Mouse (Mus musculus): ENCODE measurements at regions not wholly inside any gene's neighbourhood (a gene's known extent, or its start where the extent isn't known, plus 50 kb on each side); places are given as distances from the start of the nearest gene placed in this dataset.
A peak's percentile ranks its signal among the peaks of the same experiment; 100 is the strongest.
"Not testable (repeated sequence)": the region's sequence is repeated elsewhere in the genome, so short reads cannot be mapped to it uniquely, and the experiment has no call there.

- no peaks in the 10 kb centered on the region for H3K27me3 ChIP-seq (ENCODE audit: control insufficient read depth, insufficient read depth, low read length)
- WGBS: 72% methylated on average over 1 of the region's 1 CpGs
- DNase-seq (ENCODE audit: low spot score) (no peak), ATAC-seq (replicated peaks; ENCODE audit: insufficient number of reproducible peaks, low FRiP score, low TSS enrichment, low read depth) (no peak)
- H3K27ac ChIP-seq (replicated peaks; ENCODE audit: low read depth, low read length): no peak overlapping the region
- no peak overlapping the region for H3K4me2 ChIP-seq (ENCODE audit: low read depth, low read length)
- H3K4me1 ChIP-seq (ENCODE audit: control insufficient read depth, insufficient read depth, low read length): no peaks in the 10 kb centered on the region
- no peak overlapping the region for H3K9ac ChIP-seq (replicated peaks; ENCODE audit: low read length)
- H3K9me3 ChIP-seq (replicated peaks; ENCODE audit: control insufficient read depth, low read length): no peaks in the 10 kb centered on the region
- no peak overlapping the region for H3K4me3 ChIP-seq (ENCODE audit: low read depth, low read length)
- no peaks in the 10 kb centered on the region for H3K36me3 ChIP-seq (replicated peaks; ENCODE audit: control insufficient read depth, insufficient read depth, low read depth, low read length)
Observed at GRCm38 (mm10) chr5:132959901-132960300, 416.8 kb upstream of the Auts2 start.

GRCm38 (mm10) chr5:132956184-132956583, 413.0 kb upstream of the Auts2 start:
- Histone ChIP-seq H3K4me1 (ENCODE audit: control insufficient read depth, insufficient read depth, low read length) (no peaks in the 10 kb centered on the region), H3K9ac (replicated peaks; ENCODE audit: low read length) (no peak overlapping the region), H3K27me3 (ENCODE audit: control insufficient read depth, insufficient read depth, low read length) (no peaks in the 10 kb centered on the region), H3K9me3 (replicated peaks; ENCODE audit: control insufficient read depth, low read length) (no peaks in the 10 kb centered on the region), H3K4me3 (ENCODE audit: low read depth, low read length) (no peak overlapping the region), H3K36me3 (replicated peaks; ENCODE audit: control insufficient read depth, insufficient read depth, low read depth, low read length) (no peaks in the 10 kb centered on the region), H3K4me2 (ENCODE audit: low read depth, low read length) (no peak overlapping the region), H3K27ac (replicated peaks; ENCODE audit: low read depth, low read length) (no peak overlapping the region)
- 53% methylated on average over 5 of the region's 5 CpGs for WGBS
- ATAC-seq (replicated peaks; ENCODE audit: insufficient number of reproducible peaks, low FRiP score, low TSS enrichment, low read depth) (no peak), DNase-seq (ENCODE audit: low spot score) (no peak)

GRCm38 (mm10) chr5:132955051-132955450, 411.9 kb upstream of the Auts2 start:
- Histone ChIP-seq H3K4me2 (ENCODE audit: low read depth, low read length) (no peak overlapping the region), H3K27ac (replicated peaks; ENCODE audit: low read depth, low read length) (no peak overlapping the region), H3K4me1 (ENCODE audit: control insufficient read depth, insufficient read depth, low read length) (no peaks in the 10 kb centered on the region), H3K9ac (replicated peaks; ENCODE audit: low read length) (no peak overlapping the region), H3K27me3 (ENCODE audit: control insufficient read depth, insufficient read depth, low read length) (no peaks in the 10 kb centered on the region), H3K36me3 (replicated peaks; ENCODE audit: control insufficient read depth, insufficient read depth, low read depth, low read length) (no peaks in the 10 kb centered on the region), H3K4me3 (ENCODE audit: low read depth, low read length) (no peak overlapping the region), H3K9me3 (replicated peaks; ENCODE audit: control insufficient read depth, low read length) (no peaks in the 10 kb centered on the region)
- no peak for DNase-seq (ENCODE audit: low spot score)
- WGBS: 92% methylated on average over 8 of the region's 8 CpGs
- ATAC-seq (replicated peaks; ENCODE audit: insufficient number of reproducible peaks, low FRiP score, low TSS enrichment, low read depth): no peak

- Histone ChIP-seq H3K27me3 (ENCODE audit: control insufficient read depth, insufficient read depth, low read length) (no peaks in the 10 kb centered on the region), H3K9ac (replicated peaks; ENCODE audit: low read length) (no peak overlapping the region), H3K4me2 (ENCODE audit: low read depth, low read length) (no peak overlapping the region), H3K36me3 (replicated peaks; ENCODE audit: control insufficient read depth, insufficient read depth, low read depth, low read length) (no peaks in the 10 kb centered on the region), H3K27ac (replicated peaks; ENCODE audit: low read depth, low read length) (no peak overlapping the region), H3K4me1 (ENCODE audit: control insufficient read depth, insufficient read depth, low read length) (no peaks in the 10 kb centered on the region), H3K4me3 (ENCODE audit: low read depth, low read length) (no peak overlapping the region), H3K9me3 (replicated peaks; ENCODE audit: control insufficient read depth, low read length) (no peaks in the 10 kb centered on the region)
- 60% methylated on average over 9 of the region's 9 CpGs for WGBS
- ATAC-seq (replicated peaks; ENCODE audit: insufficient number of reproducible peaks, low FRiP score, low TSS enrichment, low read depth) (no peak), DNase-seq (ENCODE audit: low spot score) (peak; percentile 41)
Observed at GRCm38 (mm10) chr5:132933439-132933980, 390.4 kb upstream of the Auts2 start.

- not testable (repeated sequence) for DNase-seq (ENCODE audit: low spot score); H3K4me3 ChIP-seq (ENCODE audit: low read depth, low read length); H3K9me3 ChIP-seq (replicated peaks; ENCODE audit: control insufficient read depth, low read length); H3K36me3 ChIP-seq (replicated peaks; ENCODE audit: control insufficient read depth, insufficient read depth, low read depth, low read length); H3K27me3 ChIP-seq (ENCODE audit: control insufficient read depth, insufficient read depth, low read length); H3K9ac ChIP-seq (replicated peaks; ENCODE audit: low read length); ATAC-seq (replicated peaks; ENCODE audit: insufficient number of reproducible peaks, low FRiP score, low TSS enrichment, low read depth); H3K4me1 ChIP-seq (ENCODE audit: control insufficient read depth, insufficient read depth, low read length); H3K4me2 ChIP-seq (ENCODE audit: low read depth, low read length); H3K27ac ChIP-seq (replicated peaks; ENCODE audit: low read depth, low read length)
- WGBS: 87% methylated on average over 12 of the region's 12 CpGs
Observed at GRCm38 (mm10) chr5:132929955-132930354, 386.8 kb upstream of the Auts2 start.

- no peak overlapping the region for H3K4me3 ChIP-seq (ENCODE audit: low read depth, low read length)
- no peaks in the 10 kb centered on the region for H3K36me3 ChIP-seq (replicated peaks; ENCODE audit: control insufficient read depth, insufficient read depth, low read depth, low read length)
- no peaks in the 10 kb centered on the region for H3K27me3 ChIP-seq (ENCODE audit: control insufficient read depth, insufficient read depth, low read length)
- no peak overlapping the region for H3K27ac ChIP-seq (replicated peaks; ENCODE audit: low read depth, low read length)
- H3K9ac ChIP-seq (replicated peaks; ENCODE audit: low read length): no peak overlapping the region
- DNase-seq (ENCODE audit: low spot score) (peak; percentile 64), ATAC-seq (replicated peaks; ENCODE audit: insufficient number of reproducible peaks, low FRiP score, low TSS enrichment, low read depth) (no peak)
- WGBS: 24% methylated on average over 4 of the region's 4 CpGs
- no peak overlapping the region for H3K4me2 ChIP-seq (ENCODE audit: low read depth, low read length)
- no peaks in the 10 kb centered on the region; the same call in 1 of the 2 replicates for H3K9me3 ChIP-seq (replicated peaks; ENCODE audit: control insufficient read depth, low read length)
- no peaks in the 10 kb centered on the region for H3K4me1 ChIP-seq (ENCODE audit: control insufficient read depth, insufficient read depth, low read length)
Observed at GRCm38 (mm10) chr5:132923365-132923764, 380.2 kb upstream of the Auts2 start.

GRCm38 (mm10) chr5:132909056-132909455, 365.9 kb upstream of the Auts2 start:
- ATAC-seq (replicated peaks; ENCODE audit: insufficient number of reproducible peaks, low FRiP score, low TSS enrichment, low read depth) (no peak), DNase-seq (ENCODE audit: low spot score) (no peak)
- Histone ChIP-seq H3K9me3 (replicated peaks; ENCODE audit: control insufficient read depth, low read length) (no peaks in the 10 kb centered on the region), H3K27ac (replicated peaks; ENCODE audit: low read depth, low read length) (no peak overlapping the region), H3K27me3 (ENCODE audit: control insufficient read depth, insufficient read depth, low read length) (no peaks in the 10 kb centered on the region), H3K4me1 (ENCODE audit: control insufficient read depth, insufficient read depth, low read length) (no peaks in the 10 kb centered on the region), H3K4me2 (ENCODE audit: low read depth, low read length) (no peak overlapping the region), H3K9ac (replicated peaks; ENCODE audit: low read length) (no peak overlapping the region), H3K36me3 (replicated peaks; ENCODE audit: control insufficient read depth, insufficient read depth, low read depth, low read length) (no peaks in the 10 kb centered on the region), H3K4me3 (ENCODE audit: low read depth, low read length) (no peak overlapping the region)
- 77% methylated on average over 2 of the region's 2 CpGs for WGBS

GRCm38 (mm10) chr5:132908220-132908619, 365.1 kb upstream of the Auts2 start:
- Histone ChIP-seq H3K4me3 (ENCODE audit: low read depth, low read length) (no peak overlapping the region), H3K9ac (replicated peaks; ENCODE audit: low read length) (no peak overlapping the region), H3K4me2 (ENCODE audit: low read depth, low read length) (no peak overlapping the region), H3K27me3 (ENCODE audit: control insufficient read depth, insufficient read depth, low read length) (no peaks in the 10 kb centered on the region), H3K36me3 (replicated peaks; ENCODE audit: control insufficient read depth, insufficient read depth, low read depth, low read length) (no peaks in the 10 kb centered on the region), H3K9me3 (replicated peaks; ENCODE audit: control insufficient read depth, low read length) (no peaks in the 10 kb centered on the region), H3K4me1 (ENCODE audit: control insufficient read depth, insufficient read depth, low read length) (no peaks in the 10 kb centered on the region), H3K27ac (replicated peaks; ENCODE audit: low read depth, low read length) (no peak overlapping the region)
- 87% methylated on average over 8 of the region's 8 CpGs for WGBS
- DNase-seq (ENCODE audit: low spot score) (no peak), ATAC-seq (replicated peaks; ENCODE audit: insufficient number of reproducible peaks, low FRiP score, low TSS enrichment, low read depth) (no peak)
